Mouse (Mus musculus) intestine, embryonic 15.5 days (tissue): ENCODE data around the gene Bsn. TPM values are rescaled to one million over a fixed set of nuclear protein-coding genes. Genes with fewer than 3 reads are reported as not detected.

ENCODE experiments used
- ATAC-seq: fragments of 200-750 bp; cut with Nextera tagmentation; 2 replicates; pipeline ENCODE4 v1.8.0; 2017; ENCODE audit warnings: moderate TSS enrichment, moderate library complexity
- H3K27ac ChIP-seq: fragments of 300-500 bp; sonication (generic); 2 replicates; pipeline ENCODE4 v1.5.1; 2015; ENCODE audit warnings: mild to moderate bottlenecking, inconsistent platforms
- H3K27me3 ChIP-seq: fragments of 300-500 bp; sonication (generic); replicated peaks from 2 replicates; pipeline ENCODE4 v1.6.1; 2015; ENCODE audit warnings: inconsistent platforms
- H3K36me3 ChIP-seq: fragments of 300-500 bp; sonication (generic); 2 replicates; pipeline ENCODE4 v1.6.1; 2015; ENCODE audit warnings: inconsistent platforms
- H3K4me1 ChIP-seq: fragments of 300-500 bp; sonication (generic); replicated peaks from 2 replicates; pipeline ENCODE4 v1.6.1; 2015; ENCODE audit warnings: inconsistent platforms
- H3K4me2 ChIP-seq: fragments of 300-500 bp; sonication (generic); replicated peaks from 2 replicates; pipeline ENCODE4 v1.6.1; 2015; ENCODE audit warnings: mild to moderate bottlenecking, inconsistent platforms
- H3K4me3 ChIP-seq: fragments of 300-500 bp; sonication (generic); replicated peaks from 2 replicates; pipeline ENCODE4 v1.5.1; 2015; ENCODE audit warnings: inconsistent platforms
- H3K9ac ChIP-seq: fragments of 300-500 bp; sonication (generic); 2 replicates; pipeline ENCODE4 v1.6.1; 2015; ENCODE audit warnings: inconsistent platforms
- H3K9me3 ChIP-seq: fragments of 300-500 bp; sonication (generic); 2 replicates; pipeline ENCODE4 v1.6.1; 2016; ENCODE audit warnings: inconsistent platforms
- WGBS: fragments of 180-500 bp; shearing (Covaris S2); methylation state at CpG from one replicate; pipeline ENCODE4 v1.1.7; 2015; 5-methylcytosine and 5-hydroxymethylcytosine counted together
- polyA plus RNA-seq: library from polyadenylated mRNA; unstranded; fragments of >200 nt; fragmentation: Nextera tagmentation; extraction: Ambion mirVana; gene quantifications from 2 replicates; pipeline ENCODE4 v1.2.1, GENCODE M21; 2015

Gene Bsn
- polyA plus RNA-seq, 1 experiment from 2014 or later: 4.7 TPM

GRCm38 (mm10) chr9:108094998-108095411 lies 95.2 kb downstream of the Bsn start:
- no peaks in the 10 kb centered on the region for H3K27me3 ChIP-seq
- H3K4me1 ChIP-seq: peaks cover 24% of the 10 kb centered on the region
- H3K9ac ChIP-seq: peak overlapping the region; percentile 90
- H3K9me3 ChIP-seq: no peaks in the 10 kb centered on the region
- H3K4me2 ChIP-seq: peak overlapping the region; percentile 97
- WGBS: under 1% methylated on average over 15 of the region's 16 CpGs
- H3K4me3 ChIP-seq: peak overlapping the region; percentile 82
- peak overlapping the region; percentile 86 for H3K27ac ChIP-seq
- peak; percentile 77 for ATAC-seq
- peaks cover 14% of the 10 kb centered on the region for H3K36me3 ChIP-seq

- H3K36me3 ChIP-seq: peaks cover 20% of the 10 kb centered on the region
- H3K9me3 ChIP-seq: no peaks in the 10 kb centered on the region
- peak within 1 kb of the TSS; percentile 86 for H3K27ac ChIP-seq
- H3K9ac ChIP-seq: peak within 1 kb of the TSS; percentile 90
- H3K4me1 ChIP-seq: peaks cover 24% of the 10 kb centered on the region
- no peaks in the 10 kb centered on the region for H3K27me3 ChIP-seq
- peak within 1 kb of the TSS; percentile 82 for H3K4me3 ChIP-seq
- peak; percentile 96 for ATAC-seq
- peak within 1 kb of the TSS; percentile 97 for H3K4me2 ChIP-seq
- under 1% methylated on average over 52 of the region's 52 CpGs for WGBS
Observed at GRCm38 (mm10) chr9:108094184-108094941, 95.8 kb downstream of the Bsn start, which contains the start of gene Apeh. Gene Apeh, minus strand, starts transcription at chr9:108094606.

GRCm38 (mm10) chr9:108093586-108093985 lies 96.6 kb downstream of the Bsn start:
- peak overlapping the region; percentile 97 for H3K4me2 ChIP-seq
- peak overlapping the region; percentile 82 for H3K4me3 ChIP-seq
- H3K9me3 ChIP-seq: no peaks in the 10 kb centered on the region
- H3K4me1 ChIP-seq: peaks cover 23% of the 10 kb centered on the region
- peaks cover 22% of the 10 kb centered on the region for H3K36me3 ChIP-seq
- H3K9ac ChIP-seq: peak overlapping the region; percentile 90
- H3K27me3 ChIP-seq: no peaks in the 10 kb centered on the region
- no peak overlapping the region for H3K27ac ChIP-seq
- ATAC-seq: no peak
- WGBS: 71% methylated on average over 10 of the region's 10 CpGs

- peaks cover 36% of the 10 kb centered on the region for H3K36me3 ChIP-seq
Observed at GRCm38 (mm10) chr9:108090611-108091120, 99.5 kb downstream of the Bsn start.

GRCm38 (mm10) chr9:108085261-108085660 lies 104.9 kb downstream of the Bsn start:
- no peak overlapping the region for H3K27ac ChIP-seq
- peaks cover 33% of the 10 kb centered on the region for H3K36me3 ChIP-seq
- 87% methylated on average over 4 of the region's 4 CpGs for WGBS

More at GRCm38 (mm10) chr9:108090611-108091120, 99.5 kb downstream of the Bsn start:
- H3K4me3 ChIP-seq: no peak overlapping the region
- no peak overlapping the region for H3K27ac ChIP-seq
- no peaks in the 10 kb centered on the region for H3K27me3 ChIP-seq
- peaks cover 13% of the 10 kb centered on the region; the same call in 1 of the 2 replicates for H3K4me1 ChIP-seq
- no peak for ATAC-seq
- no peak overlapping the region for H3K9ac ChIP-seq
- H3K4me2 ChIP-seq: no peak overlapping the region
- no peaks in the 10 kb centered on the region for H3K9me3 ChIP-seq
- 97% methylated on average over 7 of the region's 7 CpGs for WGBS

GRCm38 (mm10) chr9:108083561-108083960 lies 106.6 kb downstream of the Bsn start:
- no peaks in the 10 kb centered on the region for H3K9me3 ChIP-seq
- H3K27me3 ChIP-seq: peaks cover 26% of the 10 kb centered on the region
- H3K4me1 ChIP-seq: peaks cover 13% of the 10 kb centered on the region
- no peak overlapping the region for H3K4me3 ChIP-seq
- H3K27ac ChIP-seq: no peak overlapping the region
- H3K36me3 ChIP-seq: peaks cover 24% of the 10 kb centered on the region
- H3K9ac ChIP-seq: no peak overlapping the region
- ATAC-seq: no peak
- 68% methylated on average over 6 of the region's 6 CpGs for WGBS
- 0 out of 2 replicates have a peak overlapping the region, but pooled peaks have one; percentile 48 for H3K4me2 ChIP-seq

More at GRCm38 (mm10) chr9:108085261-108085660, 104.9 kb downstream of the Bsn start:
- H3K9me3 ChIP-seq: no peaks in the 10 kb centered on the region
- ATAC-seq: no peak
- peaks cover 26% of the 10 kb centered on the region for H3K27me3 ChIP-seq
- H3K4me2 ChIP-seq: no peak overlapping the region
- H3K4me3 ChIP-seq: no peak overlapping the region
- H3K9ac ChIP-seq: no peak overlapping the region
- H3K4me1 ChIP-seq: peaks cover 7% of the 10 kb centered on the region; the same call in 1 of the 2 replicates

GRCm38 (mm10) chr9:108082988-108083431 lies 107.2 kb downstream of the Bsn start, which contains the start of gene Rnf123:
Gene Rnf123, minus strand, starts transcription at chr9:108083346.
- H3K9ac ChIP-seq: no peak within 1 kb of the TSS; the same call in 1 of the 2 replicates
- peak within 1 kb of the TSS; percentile 11; the same call in 1 of the 2 replicates for H3K4me3 ChIP-seq

GRCm38 (mm10) chr9:108082549-108082948 lies 107.6 kb downstream of the Bsn start:
- Histone ChIP-seq H3K27ac (no peak overlapping the region), H3K36me3 (peaks cover 22% of the 10 kb centered on the region), H3K9ac (no peak overlapping the region; the same call in 1 of the 2 replicates), H3K27me3 (peaks cover 26% of the 10 kb centered on the region), H3K4me2 (peak overlapping the region; percentile 48), H3K9me3 (no peaks in the 10 kb centered on the region), H3K4me1 (peaks cover 21% of the 10 kb centered on the region), H3K4me3 (peak overlapping the region; percentile 11; the same call in 1 of the 2 replicates)
- peak; percentile 19; the same call in 1 of the 2 replicates for ATAC-seq
- WGBS: 4% methylated on average over 19 of the region's 19 CpGs

More at GRCm38 (mm10) chr9:108082988-108083431, 107.2 kb downstream of the Bsn start, which contains the start of gene Rnf123:
- Histone ChIP-seq H3K9me3 (no peaks in the 10 kb centered on the region), H3K4me1 (peaks cover 19% of the 10 kb centered on the region), H3K27me3 (peaks cover 26% of the 10 kb centered on the region), H3K27ac (no peak within 1 kb of the TSS), H3K4me2 (peak within 1 kb of the TSS; percentile 48), H3K36me3 (peaks cover 24% of the 10 kb centered on the region)
- 34% methylated on average over 12 of the region's 12 CpGs for WGBS
- ATAC-seq: 0 out of 2 replicates have a peak, but pooled peaks have one; percentile 16

GRCm38 (mm10) chr9:108080168-108080567 lies 110.0 kb downstream of the Bsn start, which contains the start of gene Mst1:
Gene Mst1, plus strand, starts transcription at chr9:108080436.
- Histone ChIP-seq H3K27me3 (peaks cover 26% of the 10 kb centered on the region), H3K4me1 (peaks cover 21% of the 10 kb centered on the region), H3K4me2 (peak within 1 kb of the TSS; percentile 89), H3K36me3 (peaks cover 6% of the 10 kb centered on the region; the same call in 1 of the 2 replicates), H3K9ac (peak within 1 kb of the TSS; percentile 97), H3K4me3 (peak within 1 kb of the TSS; percentile 87), H3K27ac (no peak within 1 kb of the TSS), H3K9me3 (no peaks in the 10 kb centered on the region)
- WGBS: 80% methylated on average over 5 of the region's 5 CpGs
- ATAC-seq: peak; percentile 51; the same call in 1 of the 2 replicates

GRCm38 (mm10) chr9:108073141-108073930 lies 116.8 kb downstream of the Bsn start:
- Histone ChIP-seq H3K27ac (no peak overlapping the region), H3K9me3 (no peaks in the 10 kb centered on the region), H3K4me3 (no peak overlapping the region), H3K4me1 (peaks cover 12% of the 10 kb centered on the region), H3K9ac (no peak overlapping the region), H3K27me3 (no peaks in the 10 kb centered on the region), H3K36me3 (no peaks in the 10 kb centered on the region), H3K4me2 (no peak overlapping the region)
- no peak for ATAC-seq
- 59% methylated on average over 7 of the region's 7 CpGs for WGBS

- Histone ChIP-seq H3K4me3 (no peak overlapping the region), H3K4me1 (peaks cover 10% of the 10 kb centered on the region), H3K36me3 (no peaks in the 10 kb centered on the region), H3K9me3 (no peaks in the 10 kb centered on the region), H3K9ac (no peak overlapping the region), H3K27me3 (no peaks in the 10 kb centered on the region), H3K4me2 (no peak overlapping the region), H3K27ac (peak overlapping the region; percentile 33; the same call in 1 of the 2 replicates)
- WGBS: 61% methylated on average over 9 of the region's 9 CpGs
- no peak for ATAC-seq
Observed at GRCm38 (mm10) chr9:108072481-108072924, 117.7 kb downstream of the Bsn start.
